Mouse (Mus musculus) erythroblast, embryonic 14.5 days (primary cell): ENCODE data around the gene Kera.

ENCODE experiments used
- GATA1 ChIP-seq: IDR thresholded peaks from 2 replicates; pipeline ENCODE4 v1.6.1; 2012; ENCODE audit warnings: low read length, inconsistent platforms, mixed read lengths
- TAL1 ChIP-seq: IDR thresholded peaks from 3 replicates; pipeline ENCODE4 v1.6.1; 2012; ENCODE audit warnings: low read length, inconsistent platforms, mixed read lengths

- TF ChIP-seq TAL1, result no peak
- TF ChIP-seq GATA1, result no peak
Measured at GRCm38 (mm10) chr10:97641926-97642325, 35.2 kb downstream of the Kera start.
